Mouse (Mus musculus): ENCODE measurements around the gene P2rx7. TPM values are rescaled to one million over a fixed set of nuclear protein-coding genes. Genes with fewer than 3 reads are reported as not detected.
"Not testable (repeated sequence)": the region's sequence is repeated elsewhere in the genome, so short reads cannot be mapped to it uniquely, and the experiment has no call there.

P2rx7 gene
- polyA plus RNA-seq, 1 experiment: 53.2 TPM

GRCm38 (mm10) chr5:122639986-122640385 lies 3.7 kb upstream of the P2rx7 start:
- no peak overlapping the region for H3K4me3 ChIP-seq (replicated peaks; ENCODE audit: extremely low read depth, low read depth, low read length)
- TF ChIP-seq CTCF (IDR thresholded peaks at IDR 0.05; ENCODE audit: insufficient read depth, low read length): peak; percentile 7; the same call in 1 of the 2 replicates
- no peak for TF ChIP-seq POLR2A (IDR thresholded peaks at IDR 0.05; ENCODE audit: borderline replicate concordance, extremely low read depth, low read depth, low read length)
- WGBS: 86% methylated on average over 5 of the region's 5 CpGs
- no peak for DNase-seq
- 0 out of 2 replicates have a peak, but pooled peaks cover 2% of the 10 kb centered on the region for H3K4me1 ChIP-seq (ENCODE audit: control insufficient read depth, insufficient read depth, low read length)

GRCm38 (mm10) chr5:122644111-122644607 lies 448 bp downstream of the P2rx7 start:
- Histone ChIP-seq H3K4me3 (replicated peaks; ENCODE audit: extremely low read depth, low read depth, low read length) (peak overlapping the region; percentile 93), H3K4me1 (ENCODE audit: control insufficient read depth, insufficient read depth, low read length) (peaks cover 5% of the 10 kb centered on the region)
- no peak for TF ChIP-seq POLR2A (IDR thresholded peaks at IDR 0.05; ENCODE audit: borderline replicate concordance, extremely low read depth, low read depth, low read length)
- TF ChIP-seq CTCF (IDR thresholded peaks at IDR 0.05; ENCODE audit: insufficient read depth, low read length): no peak
- WGBS: 21% methylated on average over 15 of the region's 15 CpGs
- DNase-seq: peak; percentile 58

GRCm38 (mm10) chr5:122645290-122645689 lies 1.6 kb downstream of the P2rx7 start:
- Histone ChIP-seq H3K4me1 (ENCODE audit: control insufficient read depth, insufficient read depth, low read length) (peaks cover 5% of the 10 kb centered on the region), H3K4me3 (replicated peaks; ENCODE audit: extremely low read depth, low read depth, low read length) (no peak overlapping the region)
- DNase-seq: no peak
- WGBS: 47% methylated on average over 6 of the region's 6 CpGs
- TF ChIP-seq CTCF (IDR thresholded peaks at IDR 0.05; ENCODE audit: insufficient read depth, low read length): no peak
- TF ChIP-seq POLR2A (IDR thresholded peaks at IDR 0.05; ENCODE audit: borderline replicate concordance, extremely low read depth, low read depth, low read length): no peak

- peaks cover 5% of the 10 kb centered on the region for H3K4me1 ChIP-seq (ENCODE audit: control insufficient read depth, insufficient read depth, low read length)
- no peak for TF ChIP-seq POLR2A (IDR thresholded peaks at IDR 0.05; ENCODE audit: borderline replicate concordance, extremely low read depth, low read depth, low read length)
- no peak for TF ChIP-seq CTCF (IDR thresholded peaks at IDR 0.05; ENCODE audit: insufficient read depth, low read length)
- 82% methylated on average over 11 of the region's 11 CpGs for WGBS
- no peak overlapping the region for H3K4me3 ChIP-seq (replicated peaks; ENCODE audit: extremely low read depth, low read depth, low read length)
- no peak for DNase-seq
These were observed 2.3 kb downstream of the P2rx7 start for GRCm38 (mm10) chr5:122646050-122646449.

GRCm38 (mm10) chr5:122647256-122647924 lies 3.7 kb downstream of the P2rx7 start:
- H3K4me1 ChIP-seq (ENCODE audit: control insufficient read depth, insufficient read depth, low read length): peaks cover 5% of the 10 kb centered on the region
- 68% methylated on average over 9 of the region's 9 CpGs for WGBS

GRCm38 (mm10) chr5:122647952-122648374 lies 4.3 kb downstream of the P2rx7 start:
- WGBS: 94% methylated on average over 14 of the region's 14 CpGs
- DNase-seq; H3K4me1 ChIP-seq (ENCODE audit: control insufficient read depth, insufficient read depth, low read length); H3K4me3 ChIP-seq (replicated peaks; ENCODE audit: extremely low read depth, low read depth, low read length): not testable (repeated sequence)

More at GRCm38 (mm10) chr5:122647256-122647924, 3.7 kb downstream of the P2rx7 start:
- H3K4me3 ChIP-seq (replicated peaks; ENCODE audit: extremely low read depth, low read depth, low read length): no peak overlapping the region
- TF ChIP-seq CTCF (IDR thresholded peaks at IDR 0.05; ENCODE audit: insufficient read depth, low read length) (no peak), POLR2A (IDR thresholded peaks at IDR 0.05; ENCODE audit: borderline replicate concordance, extremely low read depth, low read depth, low read length) (no peak)
- DNase-seq: no peak

- TF ChIP-seq POLR2A (IDR thresholded peaks at IDR 0.05; ENCODE audit: borderline replicate concordance, extremely low read depth, low read depth, low read length) (no peak), CTCF (IDR thresholded peaks at IDR 0.05; ENCODE audit: insufficient read depth, low read length) (no peak)
- H3K4me3 ChIP-seq (replicated peaks; ENCODE audit: extremely low read depth, low read depth, low read length): no peak overlapping the region
- H3K4me1 ChIP-seq (ENCODE audit: control insufficient read depth, insufficient read depth, low read length): peaks cover 8% of the 10 kb centered on the region
- DNase-seq: no peak
- 52% methylated on average over 8 of the region's 8 CpGs for WGBS
These were observed 5.6 kb downstream of the P2rx7 start for GRCm38 (mm10) chr5:122649264-122649663.

GRCm38 (mm10) chr5:122650100-122650499 lies 6.4 kb downstream of the P2rx7 start:
- 86% methylated on average over 8 of the region's 8 CpGs for WGBS
- DNase-seq: no peak
- Histone ChIP-seq H3K4me1 (ENCODE audit: control insufficient read depth, insufficient read depth, low read length) (peaks cover 5% of the 10 kb centered on the region), H3K4me3 (replicated peaks; ENCODE audit: extremely low read depth, low read depth, low read length) (no peak overlapping the region)
- no peak for TF ChIP-seq POLR2A (IDR thresholded peaks at IDR 0.05; ENCODE audit: borderline replicate concordance, extremely low read depth, low read depth, low read length)

GRCm38 (mm10) chr5:122652506-122652905 lies 8.8 kb downstream of the P2rx7 start:
- TF ChIP-seq CTCF (IDR thresholded peaks at IDR 0.05; ENCODE audit: insufficient read depth, low read length) (no peak), POLR2A (IDR thresholded peaks at IDR 0.05; ENCODE audit: borderline replicate concordance, extremely low read depth, low read depth, low read length) (no peak)
- peaks cover 2% of the 10 kb centered on the region for H3K4me1 ChIP-seq (ENCODE audit: control insufficient read depth, insufficient read depth, low read length)
- DNase-seq: no peak
- WGBS: 58% methylated on average over 7 of the region's 7 CpGs
- no peak overlapping the region for H3K4me3 ChIP-seq (replicated peaks; ENCODE audit: extremely low read depth, low read depth, low read length)

- no peak overlapping the region for H3K4me3 ChIP-seq (replicated peaks; ENCODE audit: extremely low read depth, low read depth, low read length)
- TF ChIP-seq POLR2A (IDR thresholded peaks at IDR 0.05; ENCODE audit: borderline replicate concordance, extremely low read depth, low read depth, low read length) (no peak), CTCF (IDR thresholded peaks at IDR 0.05; ENCODE audit: insufficient read depth, low read length) (no peak)
- no peak for DNase-seq
- 53% methylated on average over 10 of the region's 10 CpGs for WGBS
- H3K4me1 ChIP-seq (ENCODE audit: control insufficient read depth, insufficient read depth, low read length): peaks cover 2% of the 10 kb centered on the region
These were observed 9.4 kb downstream of the P2rx7 start for GRCm38 (mm10) chr5:122653112-122653445.
